Mouse (Mus musculus) heart, postnatal 14 days (tissue): ENCODE results near the gene Uqcrc2. TPM values are rescaled to one million over a fixed set of nuclear protein-coding genes. Genes with fewer than 3 reads are reported as not detected.

Source experiments
- DNase-seq, 2 experiments: peaks; one replicate each; pipeline ENCODE4 v3.0.0; 2021 to 2022
- intact Hi-C: fragments of 180-260 bp; cut with DNase I; formaldehyde crosslinking; loops from one replicate; pipeline ENCODE4 v1.15.1; 2025
- long read RNA-seq, 2 experiments: library from polyadenylated mRNA; stranded (forward); transcript quantifications; one replicate each; pipeline ENCODE4 v2.0.0; 2021
- total RNA-seq, 2 experiments: library from RNA; stranded (reverse); gene quantifications; 2 replicates each; pipeline ENCODE4 v1.2.3; 2021

The Uqcrc2 gene
- 1,000 to 10,000 TPM; 1,074 to 1,083 TPM for total RNA-seq
- long read RNA-seq, experiment 1, transcript Uqcrc2-201 (14 exons, 1,896 nt) = major isoform, 1,709 of 1,762 reads
- long read RNA-seq, experiment 1, partial matches to known transcripts = 31 of 1,762 reads
- long read RNA-seq, experiment 1, other reads (novel, unspliced or antisense) = 22 of 1,762 reads
- long read RNA-seq, experiment 2, transcript Uqcrc2-201 (14 exons, 1,896 nt) = major isoform, 1,272 of 1,306 reads
- long read RNA-seq, experiment 2, partial matches to known transcripts = 19 of 1,306 reads
- long read RNA-seq, experiment 2, other reads (novel, unspliced or antisense) = 15 of 1,306 reads

GRCm38 (mm10) chr7:120634711-120635361, at the start of gene Uqcrc2:
TSS of gene Uqcrc2 (plus strand) at chr7:120635176.
- peak; percentile 87 for DNase-seq
- intact Hi-C loops = loop anchor here (5.0 to 10.0 kb wide), 2 partner anchors 190 to 282 kb away; partner anchors contain the start of gene Polr3e

GRCm38 (mm10) chr7:120597203-120597743, 37.7 kb upstream of the Uqcrc2 start:
- intact Hi-C loops = no loop called here
- DNase-seq = no peak

- peak; percentile 4 to 12 for DNase-seq
- intact Hi-C loops = no loop called here
These were observed 37.2 kb upstream of the Uqcrc2 start for GRCm38 (mm10) chr7:120597744-120598243.

GRCm38 (mm10) chr7:120598355-120598754, 36.6 kb upstream of the Uqcrc2 start:
- intact Hi-C loops = no loop called here

GRCm38 (mm10) chr7:120620075-120620771, 14.8 kb upstream of the Uqcrc2 start:
- intact Hi-C loops = no loop called here
- DNase-seq = no peak

More at GRCm38 (mm10) chr7:120598355-120598754, 36.6 kb upstream of the Uqcrc2 start:
- no peak for DNase-seq

- intact Hi-C loops = no loop called here
- no peak for DNase-seq
These were observed 14.1 kb upstream of the Uqcrc2 start for GRCm38 (mm10) chr7:120620841-120621240.

GRCm38 (mm10) chr7:120632518-120632917, 2.5 kb upstream of the Uqcrc2 start:
- intact Hi-C loops = loop anchor here (10.0 kb wide), 1 partner anchor 192 kb away; no protein-coding TSS in a partner anchor
- DNase-seq = peak in 1 of 2 experiments; percentile 21

- DNase-seq = peak in 1 of 2 experiments; percentile 6
These were observed 675 bp upstream of the Uqcrc2 start for GRCm38 (mm10) chr7:120634301-120634700.

GRCm38 (mm10) chr7:120635362-120635781, 396 bp downstream of the Uqcrc2 start:
- DNase-seq = no peak
- intact Hi-C loops = loop anchor here (5.0 to 10.0 kb wide), 2 partner anchors 189 to 282 kb away; partner anchors contain the start of gene Polr3e

More at GRCm38 (mm10) chr7:120634301-120634700, 675 bp upstream of the Uqcrc2 start:
- intact Hi-C loops = loop anchor here (10.0 kb wide), 1 partner anchor 190 kb away; no protein-coding TSS in a partner anchor

GRCm38 (mm10) chr7:120635821-120636220, 845 bp downstream of the Uqcrc2 start:
- no peak for DNase-seq
- intact Hi-C loops = loop anchor here (5.0 to 10.0 kb wide), 2 partner anchors 189 to 281 kb away; partner anchors contain the start of gene Polr3e

- no peak for DNase-seq
- intact Hi-C loops = loop anchor here (10.0 kb wide), 1 partner anchor 518 kb away; no protein-coding TSS in a partner anchor
These were observed 8.2 kb downstream of the Uqcrc2 start for GRCm38 (mm10) chr7:120643217-120643616.

- intact Hi-C loops = loop anchor here (10.0 kb wide), 1 partner anchor 523 kb away; no protein-coding TSS in a partner anchor
These were observed 12.9 kb downstream of the Uqcrc2 start for GRCm38 (mm10) chr7:120647849-120648248.

GRCm38 (mm10) chr7:120662079-120662478, 27.1 kb downstream of the Uqcrc2 start:
- intact Hi-C loops = no loop called here
- no peak for DNase-seq

More at GRCm38 (mm10) chr7:120647849-120648248, 12.9 kb downstream of the Uqcrc2 start:
- DNase-seq = no peak

GRCm38 (mm10) chr7:120670153-120670875, 35.3 kb downstream of the Uqcrc2 start, which contains the start of gene Pdzd9:
TSS of gene Pdzd9 (minus strand) at chr7:120670343.
- peak; percentile 82 to 88 for DNase-seq
- intact Hi-C loops = loop anchor here (1.0 to 10.0 kb wide), 3 partner anchors 83 to 244 kb away; partner anchors contain the start of gene Polr3e

- no peak for DNase-seq
- intact Hi-C loops = loop anchor here (10.0 kb wide), 1 partner anchor 244 kb away; the partner anchor contains the start of gene Polr3e
These were observed 36.3 kb downstream of the Uqcrc2 start for GRCm38 (mm10) chr7:120671271-120671670.

GRCm38 (mm10) chr7:120677001-120677643, 42.1 kb downstream of the Uqcrc2 start, which contains the start of gene Mosmo:
TSS of gene Mosmo (plus strand) at chr7:120677618.
- intact Hi-C loops = loop anchor here (10.0 kb wide), 1 partner anchor 238 kb away; the partner anchor contains the start of gene Polr3e
- peak; percentile 85 for DNase-seq

- intact Hi-C loops = loop anchor here (10.0 kb wide), 1 partner anchor 237 kb away; the partner anchor contains the start of gene Polr3e
- DNase-seq = peak; percentile 43 to 52
These were observed 43.0 kb downstream of the Uqcrc2 start for GRCm38 (mm10) chr7:120677764-120678531.
